Mouse (Mus musculus): ENCODE data around the gene Pom121l2.

DNA sequence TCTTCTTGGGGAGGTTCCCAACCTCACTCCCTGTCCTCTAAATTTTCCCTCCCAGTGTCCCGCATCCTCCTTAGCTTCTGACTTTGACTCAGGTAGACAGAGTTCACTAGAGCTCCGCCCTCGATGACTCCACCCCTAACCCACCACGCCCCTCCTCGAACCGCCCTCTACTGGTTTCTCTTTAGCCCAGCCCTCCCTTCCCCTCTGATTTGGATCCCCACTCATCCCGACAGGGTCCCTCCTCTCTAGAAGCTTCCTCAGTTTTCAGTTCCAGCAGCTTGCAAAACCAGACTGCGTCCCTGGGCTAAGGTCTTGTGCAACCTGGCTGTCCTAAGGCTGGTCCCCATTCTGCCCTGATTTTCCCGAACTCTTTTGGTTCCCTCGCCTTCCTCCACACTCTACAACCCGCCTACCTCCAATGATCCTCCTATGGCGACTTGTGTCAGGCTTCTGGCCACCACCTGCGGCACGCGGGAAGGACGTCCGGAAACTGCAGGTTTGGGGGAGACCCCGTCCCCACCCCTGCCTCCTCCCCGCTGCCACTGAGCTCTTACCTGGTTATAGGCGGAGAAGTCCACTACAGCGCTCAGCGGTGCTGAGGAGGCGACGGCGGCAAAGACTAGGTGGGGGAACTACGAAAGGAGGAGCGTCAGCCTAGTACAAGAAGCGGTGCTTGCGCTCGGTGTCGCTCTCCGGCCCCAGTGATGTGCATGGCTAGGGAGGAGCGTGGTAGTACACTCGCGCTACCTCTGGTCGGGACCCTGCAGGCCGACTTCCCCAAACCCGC, 25.5 kb downstream of the Pom121l2 start:
- TF ChIP-seq POLR2A (IDR thresholded peaks at IDR 0.05; ENCODE audit: low read depth, low read length) (no peak), CTCF (IDR thresholded peaks at IDR 0.05; ENCODE audit: extremely low read depth, insufficient read length, insufficient replicate concordance, low read depth, low read length) (no peak)
